Mouse (Mus musculus): ENCODE data around the gene T. TPM values are rescaled to one million over a fixed set of nuclear protein-coding genes. Genes with fewer than 3 reads are reported as not detected.

Gene T
- polyA plus RNA-seq, 1 experiment: not detected

- 61% methylated on average over 10 of the region's 10 CpGs for WGBS
- no peak overlapping the region for H3K27ac ChIP-seq (ENCODE audit: insufficient read depth, low read depth, low read length)
- no peaks in the 10 kb centered on the region for H3K27me3 ChIP-seq (replicated peaks; ENCODE audit: control insufficient read depth, insufficient read depth, low read length)
- H3K36me3 ChIP-seq (ENCODE audit: control insufficient read depth, insufficient read depth, low read length): no peaks in the 10 kb centered on the region
- DNase-seq: no peak
- no peak overlapping the region for H3K4me3 ChIP-seq (ENCODE audit: insufficient read depth, low read depth, low read length)
- TF ChIP-seq POLR2A (IDR thresholded peaks at IDR 0.05; ENCODE audit: low read depth, low read length) (no peak), CTCF (conservative IDR thresholded peaks at IDR 0.05; ENCODE audit: insufficient read depth, insufficient read length, low read depth, low read length) (no peak)
- H3K4me1 ChIP-seq (ENCODE audit: control insufficient read depth, insufficient read depth, low read length): no peaks in the 10 kb centered on the region
Measured at GRCm38 (mm10) chr17:8481797-8482196, 47.6 kb downstream of the T start.

- TF ChIP-seq POLR2A (IDR thresholded peaks at IDR 0.05; ENCODE audit: low read depth, low read length): no peak
- no peak for TF ChIP-seq CTCF (conservative IDR thresholded peaks at IDR 0.05; ENCODE audit: insufficient read depth, insufficient read length, low read depth, low read length)
- Histone ChIP-seq H3K4me3 (ENCODE audit: insufficient read depth, low read depth, low read length) (no peak overlapping the region), H3K36me3 (ENCODE audit: control insufficient read depth, insufficient read depth, low read length) (no peaks in the 10 kb centered on the region), H3K4me1 (ENCODE audit: control insufficient read depth, insufficient read depth, low read length) (no peaks in the 10 kb centered on the region), H3K27me3 (replicated peaks; ENCODE audit: control insufficient read depth, insufficient read depth, low read length) (no peaks in the 10 kb centered on the region), H3K27ac (ENCODE audit: insufficient read depth, low read depth, low read length) (no peak overlapping the region)
- DNase-seq: no peak
- 79% methylated on average over 7 of the region's 7 CpGs for WGBS
Measured at GRCm38 (mm10) chr17:8482876-8483275, 48.7 kb downstream of the T start.

GRCm38 (mm10) chr17:8484246-8484645 is 50.0 kb downstream of the T start:
- no peak overlapping the region for H3K27ac ChIP-seq (ENCODE audit: insufficient read depth, low read depth, low read length)
- H3K4me1 ChIP-seq (ENCODE audit: control insufficient read depth, insufficient read depth, low read length): no peaks in the 10 kb centered on the region
- WGBS: 37% methylated on average over 3 of the region's 3 CpGs
- H3K27me3 ChIP-seq (replicated peaks; ENCODE audit: control insufficient read depth, insufficient read depth, low read length): no peaks in the 10 kb centered on the region
- DNase-seq: no peak
- no peaks in the 10 kb centered on the region for H3K36me3 ChIP-seq (ENCODE audit: control insufficient read depth, insufficient read depth, low read length)
- no peak overlapping the region for H3K4me3 ChIP-seq (ENCODE audit: insufficient read depth, low read depth, low read length)
- TF ChIP-seq CTCF (conservative IDR thresholded peaks at IDR 0.05; ENCODE audit: insufficient read depth, insufficient read length, low read depth, low read length) (no peak), POLR2A (IDR thresholded peaks at IDR 0.05; ENCODE audit: low read depth, low read length) (no peak)

GRCm38 (mm10) chr17:8485146-8485545 is 50.9 kb downstream of the T start:
- no peak for DNase-seq
- Histone ChIP-seq H3K27ac (ENCODE audit: insufficient read depth, low read depth, low read length) (no peak overlapping the region), H3K27me3 (replicated peaks; ENCODE audit: control insufficient read depth, insufficient read depth, low read length) (no peaks in the 10 kb centered on the region), H3K36me3 (ENCODE audit: control insufficient read depth, insufficient read depth, low read length) (no peaks in the 10 kb centered on the region), H3K4me3 (ENCODE audit: insufficient read depth, low read depth, low read length) (no peak overlapping the region), H3K4me1 (ENCODE audit: control insufficient read depth, insufficient read depth, low read length) (no peaks in the 10 kb centered on the region)
- TF ChIP-seq POLR2A (IDR thresholded peaks at IDR 0.05; ENCODE audit: low read depth, low read length) (no peak), CTCF (conservative IDR thresholded peaks at IDR 0.05; ENCODE audit: insufficient read depth, insufficient read length, low read depth, low read length) (no peak)

- Histone ChIP-seq H3K4me1 (ENCODE audit: control insufficient read depth, insufficient read depth, low read length) (no peaks in the 10 kb centered on the region), H3K36me3 (ENCODE audit: control insufficient read depth, insufficient read depth, low read length) (no peaks in the 10 kb centered on the region), H3K4me3 (ENCODE audit: insufficient read depth, low read depth, low read length) (no peak overlapping the region), H3K27ac (ENCODE audit: insufficient read depth, low read depth, low read length) (no peak overlapping the region; the same call in 1 of the 2 replicates), H3K27me3 (replicated peaks; ENCODE audit: control insufficient read depth, insufficient read depth, low read length) (no peaks in the 10 kb centered on the region)
- peak; percentile 10 for DNase-seq
- no peak for TF ChIP-seq CTCF (conservative IDR thresholded peaks at IDR 0.05; ENCODE audit: insufficient read depth, insufficient read length, low read depth, low read length)
- TF ChIP-seq POLR2A (IDR thresholded peaks at IDR 0.05; ENCODE audit: low read depth, low read length): no peak
- 16% methylated on average over 12 of the region's 12 CpGs for WGBS
Measured at GRCm38 (mm10) chr17:8487824-8488223, 53.6 kb downstream of the T start.

- WGBS: 86% methylated on average over 5 of the region's 5 CpGs
- Histone ChIP-seq H3K27ac (ENCODE audit: insufficient read depth, low read depth, low read length) (no peak overlapping the region), H3K27me3 (replicated peaks; ENCODE audit: control insufficient read depth, insufficient read depth, low read length) (no peaks in the 10 kb centered on the region), H3K36me3 (ENCODE audit: control insufficient read depth, insufficient read depth, low read length) (no peaks in the 10 kb centered on the region), H3K4me1 (ENCODE audit: control insufficient read depth, insufficient read depth, low read length) (no peaks in the 10 kb centered on the region), H3K4me3 (ENCODE audit: insufficient read depth, low read depth, low read length) (no peak overlapping the region)
- DNase-seq: no peak
- TF ChIP-seq CTCF (conservative IDR thresholded peaks at IDR 0.05; ENCODE audit: insufficient read depth, insufficient read length, low read depth, low read length) (no peak), POLR2A (IDR thresholded peaks at IDR 0.05; ENCODE audit: low read depth, low read length) (no peak)
Measured at GRCm38 (mm10) chr17:8490971-8491370, 56.7 kb downstream of the T start.

Other genes with a start within 250 kb of the T start
- 0.08 and 2.2 TPM in 2 replicates for gene Ccr6, start 198.4 kb upstream of the T start, polyA plus RNA-seq (2012; rRNA removed)
- gene Mpc1, start 151.5 kb upstream of the T start, polyA plus RNA-seq (2012; rRNA removed): 519 and 608 TPM in 2 replicates
- 70.2 and 76.1 TPM in 2 replicates for gene Sft2d1, start 123.3 kb upstream of the T start, polyA plus RNA-seq (2012; rRNA removed)
- gene Prr18, start 97.0 kb upstream of the T start, polyA plus RNA-seq (2012; rRNA removed): 0.05 and 0.14 TPM in 2 replicates
- gene T2, start 78.4 kb upstream of the T start, polyA plus RNA-seq (2012; rRNA removed): 0.06 TPM in 1 of 2 replicates, not detected in the other
- 1.8 and 2.0 TPM in 2 replicates for gene Pde10a, start 90.9 kb downstream of the T start, polyA plus RNA-seq (2012; rRNA removed)
- not detected in 2 replicates for gene Gm17087, start 132.5 kb downstream of the T start, polyA plus RNA-seq (2012; rRNA removed)